Mouse (Mus musculus): ENCODE results near the gene Uchl4. TPM values are rescaled to one million over a fixed set of nuclear protein-coding genes. Genes with fewer than 3 reads are reported as not detected.
"Not testable (repeated sequence)": the region's sequence is repeated elsewhere in the genome, so short reads cannot be mapped to it uniquely, and the experiment has no call there.

Uchl4 gene
- total RNA-seq, 2 experiments from 2014 or later, result 0.15 TPM; not detected in 1

DNA sequence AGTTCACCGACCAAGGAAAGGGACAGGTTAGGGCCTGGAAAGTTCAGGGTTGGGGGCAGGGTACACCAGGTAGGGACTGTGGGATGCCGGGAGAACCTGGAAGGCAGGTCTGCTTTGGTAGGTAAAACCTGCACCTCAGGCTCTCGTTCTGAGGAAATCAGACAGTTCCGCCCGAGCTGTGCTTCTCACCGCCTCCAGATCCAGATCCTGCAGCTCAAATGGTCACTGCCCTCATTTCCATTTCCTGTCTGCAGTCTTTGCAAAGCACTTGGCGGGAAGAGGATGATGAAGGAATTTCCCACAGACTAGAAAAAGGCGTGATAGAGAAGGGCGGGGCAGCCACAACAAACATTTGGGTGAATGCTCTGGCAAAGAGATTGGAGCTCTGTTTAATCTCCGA lies 33.2 kb downstream of the Uchl4 start:
- ATAC-seq (replicated peaks; ENCODE audit: low FRiP score, poor library complexity, severe bottlenecking), result no peak

GRCm38 (mm10) chr9:64268836-64269235 lies 33.8 kb downstream of the Uchl4 start:
- ATAC-seq (replicated peaks; ENCODE audit: low FRiP score, poor library complexity, severe bottlenecking), result not testable (repeated sequence)

DNA sequence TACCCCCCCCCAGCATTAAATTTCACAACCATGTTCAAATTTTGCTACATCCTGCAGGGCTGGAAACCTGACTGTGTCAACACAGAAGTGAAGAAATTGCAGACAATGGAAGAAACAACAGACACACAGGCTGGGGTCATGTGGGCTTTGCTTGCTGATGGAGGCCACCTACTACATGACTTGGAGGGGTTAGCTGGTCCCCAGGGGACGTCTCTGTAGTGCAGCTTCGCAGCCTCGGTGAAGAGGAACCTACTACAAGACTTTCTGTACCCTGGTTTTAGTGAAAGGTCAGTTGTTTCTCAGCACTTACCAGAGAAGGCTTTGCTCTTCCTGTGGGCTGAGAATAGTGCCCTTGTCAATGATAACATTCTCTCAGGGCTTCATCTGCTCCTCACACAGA lies 36.2 kb downstream of the Uchl4 start:
- no peak for ATAC-seq (replicated peaks; ENCODE audit: low FRiP score, poor library complexity, severe bottlenecking)

- ATAC-seq (replicated peaks; ENCODE audit: low FRiP score, poor library complexity, severe bottlenecking), result no peak
Measured at GRCm38 (mm10) chr9:64272611-64273010, 37.6 kb downstream of the Uchl4 start.

GRCm38 (mm10) chr9:64273757-64274156 lies 38.8 kb downstream of the Uchl4 start:
- ATAC-seq (replicated peaks; ENCODE audit: low FRiP score, poor library complexity, severe bottlenecking), result no peak

- no peak for ATAC-seq (replicated peaks; ENCODE audit: low FRiP score, poor library complexity, severe bottlenecking)
Measured at GRCm38 (mm10) chr9:64274291-64274690, 39.3 kb downstream of the Uchl4 start.

DNA sequence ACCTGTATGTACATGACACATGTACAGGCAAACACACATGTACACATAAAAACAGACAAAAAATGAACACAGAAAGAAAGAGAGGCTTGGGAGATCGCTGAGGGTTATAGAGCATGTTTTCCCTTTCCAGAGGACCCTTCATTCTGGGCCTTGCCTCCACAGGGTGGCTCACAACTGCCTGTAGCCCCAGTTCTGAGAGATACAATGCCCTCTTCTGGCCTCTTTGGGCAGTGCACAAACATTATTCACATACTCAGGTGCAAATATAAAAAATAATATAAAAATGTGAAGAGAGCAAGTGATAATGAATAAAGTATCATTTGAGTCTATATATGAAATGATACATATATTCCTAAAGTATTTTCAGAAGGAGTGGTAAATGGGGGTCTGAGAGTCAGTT lies 39.9 kb downstream of the Uchl4 start:
- no peak for ATAC-seq (replicated peaks; ENCODE audit: low FRiP score, poor library complexity, severe bottlenecking)

- ATAC-seq (replicated peaks; ENCODE audit: low FRiP score, poor library complexity, severe bottlenecking), result peak; percentile 54; the same call in 1 of the 2 replicates
Measured at GRCm38 (mm10) chr9:64277706-64278105, 42.7 kb downstream of the Uchl4 start.

DNA sequence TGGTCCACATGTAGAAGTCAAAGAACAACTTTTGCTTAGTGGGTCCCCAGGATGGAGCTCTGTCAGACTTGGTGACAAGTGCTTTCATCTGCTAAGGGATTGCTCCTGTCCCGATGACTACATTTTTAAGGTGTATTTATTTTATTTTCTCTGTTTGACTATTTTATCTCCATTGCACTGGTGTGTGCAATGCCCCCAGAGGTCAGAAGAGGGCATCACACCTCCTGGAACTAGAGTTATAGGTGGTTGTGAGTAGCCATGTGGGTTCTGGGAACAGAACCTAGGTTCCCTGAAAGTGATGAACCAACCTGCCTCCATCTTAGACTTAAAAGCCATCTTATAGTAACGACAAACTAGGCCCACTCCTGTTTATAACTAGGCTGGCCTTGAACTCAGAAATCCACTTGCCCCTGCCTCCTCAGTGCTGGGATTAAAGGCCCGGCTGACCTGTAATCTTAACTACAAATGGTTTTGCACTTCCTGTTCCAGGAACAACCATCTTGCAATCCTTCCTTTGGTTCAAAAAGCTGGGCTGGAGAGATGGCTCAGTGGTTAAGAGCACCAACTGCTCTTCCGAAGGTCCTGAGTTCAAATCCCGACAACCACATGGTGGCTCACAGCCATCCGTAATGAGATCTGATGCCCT lies 43.8 kb downstream of the Uchl4 start:
- no peak for ATAC-seq (replicated peaks; ENCODE audit: low FRiP score, poor library complexity, severe bottlenecking)

- ATAC-seq (replicated peaks; ENCODE audit: low FRiP score, poor library complexity, severe bottlenecking), result peak; percentile 97
Measured at GRCm38 (mm10) chr9:64281105-64281780, 46.2 kb downstream of the Uchl4 start, which contains the start of gene Tipin. TSS of gene Tipin (plus strand) at chr9:64281581.

DNA sequence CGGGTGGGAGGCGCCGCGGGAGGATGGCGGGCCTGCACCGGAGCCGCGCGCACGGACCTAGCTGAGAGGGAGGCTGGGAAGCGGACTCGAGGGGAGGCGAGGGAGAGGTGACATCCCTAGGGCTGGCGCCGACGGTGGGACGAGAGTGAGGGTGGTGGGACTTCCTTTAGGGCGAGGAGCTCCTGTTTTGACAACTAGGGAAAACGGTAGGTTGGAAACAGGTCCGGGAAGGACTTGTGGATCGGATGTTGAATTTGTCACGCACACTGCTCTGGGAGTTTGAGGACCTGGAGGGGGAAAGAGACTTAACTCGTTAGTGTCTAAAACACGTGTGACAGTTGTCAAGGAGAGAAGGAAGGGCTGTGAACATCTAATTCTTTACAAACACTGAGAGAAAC lies 46.8 kb downstream of the Uchl4 start:
- ATAC-seq (replicated peaks; ENCODE audit: low FRiP score, poor library complexity, severe bottlenecking), result peak; percentile 71

GRCm38 (mm10) chr9:64282404-64282987 lies 47.5 kb downstream of the Uchl4 start:
- 0 out of 2 replicates have a peak, but pooled peaks have one; percentile 5 for ATAC-seq (replicated peaks; ENCODE audit: low FRiP score, poor library complexity, severe bottlenecking)

Other genes starting within 250 kb of the Uchl4 start
- not detected in 2 replicates for gene Smad6, start 213.1 kb upstream of the Uchl4 start, total RNA-seq (2015; ENCODE audit: low replicate concordance)
- 0.39 TPM in 1 of 2 replicates, not detected in the other for gene Smad6, start 213.1 kb upstream of the Uchl4 start, total RNA-seq (2017; ENCODE audit: low replicate concordance)
- not detected in 2 replicates for gene Lctl, start 118.1 kb upstream of the Uchl4 start, total RNA-seq (2015; ENCODE audit: low replicate concordance)
- gene Lctl, start 118.1 kb upstream of the Uchl4 start, total RNA-seq (2017; ENCODE audit: low replicate concordance), result not detected in 2 replicates
- 90.5 and 94.3 TPM in 2 replicates for gene Zwilch, start 62.1 kb upstream of the Uchl4 start, total RNA-seq (2015; ENCODE audit: low replicate concordance)
- gene Zwilch, start 62.1 kb upstream of the Uchl4 start, total RNA-seq (2017; ENCODE audit: low replicate concordance), result 234 and 281 TPM in 2 replicates
- gene Rpl4, start 61.8 kb upstream of the Uchl4 start, total RNA-seq (2015; ENCODE audit: low replicate concordance), result 955 and 1,003 TPM in 2 replicates
- 556 and 679 TPM in 2 replicates for gene Rpl4, start 61.8 kb upstream of the Uchl4 start, total RNA-seq (2017; ENCODE audit: low replicate concordance)
- gene Snapc5, start 55.9 kb upstream of the Uchl4 start, total RNA-seq (2015; ENCODE audit: low replicate concordance), result 7.9 and 20.5 TPM in 2 replicates
- gene Snapc5, start 55.9 kb upstream of the Uchl4 start, total RNA-seq (2017; ENCODE audit: low replicate concordance), result 10.8 and 15.1 TPM in 2 replicates
- gene Map2k1, start 18.4 kb downstream of the Uchl4 start, total RNA-seq (2015; ENCODE audit: low replicate concordance), result 10.1 and 23.1 TPM in 2 replicates
- 10.1 and 23.3 TPM in 2 replicates for gene Map2k1, start 18.4 kb downstream of the Uchl4 start, total RNA-seq (2017; ENCODE audit: low replicate concordance)
- gene Tipin, start 46.4 kb downstream of the Uchl4 start, total RNA-seq (2015; ENCODE audit: low replicate concordance), result 185 and 187 TPM in 2 replicates
- 132 and 168 TPM in 2 replicates for gene Tipin, start 46.4 kb downstream of the Uchl4 start, total RNA-seq (2017; ENCODE audit: low replicate concordance)
- gene Dis3l, start 106.1 kb downstream of the Uchl4 start, total RNA-seq (2015; ENCODE audit: low replicate concordance), result 6.3 and 9.7 TPM in 2 replicates
- gene Dis3l, start 106.1 kb downstream of the Uchl4 start, total RNA-seq (2017; ENCODE audit: low replicate concordance), result 10.4 and 11.1 TPM in 2 replicates
- gene Megf11, start 150.4 kb downstream of the Uchl4 start, total RNA-seq (2015; ENCODE audit: low replicate concordance), result not detected in 2 replicates
- gene Megf11, start 150.4 kb downstream of the Uchl4 start, total RNA-seq (2017; ENCODE audit: low replicate concordance), result 0.64 TPM in 1 of 2 replicates, not detected in the other